Mouse (Mus musculus): ENCODE measurements around the gene Ppp1r3d. TPM values are rescaled to one million over a fixed set of nuclear protein-coding genes. Genes with fewer than 3 reads are reported as not detected.

Gene Ppp1r3d
- 1 to 10 TPM; 5.5 to 6.2 TPM for total RNA-seq (2021)

- peak; percentile 37 to 67 for DNase-seq (ENCODE audit: extremely low spot score in 1 of 2, low spot score in 1 of 2)
These were observed at the start of gene Ppp1r3d, which contains the start of gene Fam217b for GRCm38 (mm10) chr2:178414261-178415149. Ppp1r3d (minus strand) TSS chr2:178414472. Fam217b (plus strand) TSS chr2:178414524.

GRCm38 (mm10) chr2:178460353-178460752, 46.1 kb upstream of the Ppp1r3d start:
- no peak for DNase-seq (ENCODE audit: extremely low spot score in 1 of 2, low spot score in 1 of 2)

GRCm38 (mm10) chr2:178457414-178457813, 43.1 kb upstream of the Ppp1r3d start:
- no peak for DNase-seq (ENCODE audit: extremely low spot score in 1 of 2, low spot score in 1 of 2)

- DNase-seq (ENCODE audit: extremely low spot score in 1 of 2, low spot score in 1 of 2), result no peak
These were observed 40.6 kb upstream of the Ppp1r3d start for GRCm38 (mm10) chr2:178454664-178455516.

- DNase-seq (ENCODE audit: extremely low spot score in 1 of 2, low spot score in 1 of 2), result no peak
These were observed 36.7 kb upstream of the Ppp1r3d start for GRCm38 (mm10) chr2:178450961-178451360.

GRCm38 (mm10) chr2:178450236-178450635, 36.0 kb upstream of the Ppp1r3d start:
- DNase-seq (ENCODE audit: extremely low spot score in 1 of 2, low spot score in 1 of 2), result no peak

GRCm38 (mm10) chr2:178449386-178449785, 35.1 kb upstream of the Ppp1r3d start:
- DNase-seq (ENCODE audit: extremely low spot score in 1 of 2, low spot score in 1 of 2), result no peak

- no peak for DNase-seq (ENCODE audit: extremely low spot score in 1 of 2, low spot score in 1 of 2)
These were observed 23.0 kb upstream of the Ppp1r3d start for GRCm38 (mm10) chr2:178437311-178437710.

- DNase-seq (ENCODE audit: extremely low spot score in 1 of 2, low spot score in 1 of 2), result no peak
These were observed 19.6 kb upstream of the Ppp1r3d start for GRCm38 (mm10) chr2:178433903-178434302.

GRCm38 (mm10) chr2:178433495-178433894, 19.2 kb upstream of the Ppp1r3d start:
- DNase-seq (ENCODE audit: extremely low spot score in 1 of 2, low spot score in 1 of 2), result no peak

- no peak for DNase-seq (ENCODE audit: extremely low spot score in 1 of 2, low spot score in 1 of 2)
These were observed 16.0 kb upstream of the Ppp1r3d start, which contains the start of gene Cdh26 for GRCm38 (mm10) chr2:178430231-178430630. Cdh26 (plus strand) TSS chr2:178430531.

- no peak for DNase-seq (ENCODE audit: extremely low spot score in 1 of 2, low spot score in 1 of 2)
These were observed 15.2 kb upstream of the Ppp1r3d start for GRCm38 (mm10) chr2:178429426-178429825.

GRCm38 (mm10) chr2:178428676-178429075, 14.4 kb upstream of the Ppp1r3d start:
- no peak for DNase-seq (ENCODE audit: extremely low spot score in 1 of 2, low spot score in 1 of 2)

- no peak for DNase-seq (ENCODE audit: extremely low spot score in 1 of 2, low spot score in 1 of 2)
These were observed 13.9 kb upstream of the Ppp1r3d start for GRCm38 (mm10) chr2:178428183-178428582.

GRCm38 (mm10) chr2:178427181-178427580, 12.9 kb upstream of the Ppp1r3d start:
- DNase-seq (ENCODE audit: extremely low spot score in 1 of 2, low spot score in 1 of 2), result peak in 1 of 2 experiments; percentile 2

- peak in 1 of 2 experiments; percentile 12 for DNase-seq (ENCODE audit: extremely low spot score in 1 of 2, low spot score in 1 of 2)
These were observed 12.0 kb upstream of the Ppp1r3d start for GRCm38 (mm10) chr2:178426229-178426628.

GRCm38 (mm10) chr2:178423223-178423622, 9.0 kb upstream of the Ppp1r3d start:
- no peak for DNase-seq (ENCODE audit: extremely low spot score in 1 of 2, low spot score in 1 of 2)

GRCm38 (mm10) chr2:178422186-178422585, 7.9 kb upstream of the Ppp1r3d start:
- no peak for DNase-seq (ENCODE audit: extremely low spot score in 1 of 2, low spot score in 1 of 2)

GRCm38 (mm10) chr2:178421603-178422002, 7.3 kb upstream of the Ppp1r3d start:
- no peak for DNase-seq (ENCODE audit: extremely low spot score in 1 of 2, low spot score in 1 of 2)

- DNase-seq (ENCODE audit: extremely low spot score in 1 of 2, low spot score in 1 of 2), result no peak
These were observed 6.3 kb upstream of the Ppp1r3d start for GRCm38 (mm10) chr2:178420576-178420975.

- DNase-seq (ENCODE audit: extremely low spot score in 1 of 2, low spot score in 1 of 2), result no peak
These were observed 2.7 kb upstream of the Ppp1r3d start for GRCm38 (mm10) chr2:178416970-178417369.
